Mouse (Mus musculus): ENCODE data around the gene Epha1.

- TF ChIP-seq CTCF (IDR thresholded peaks at IDR 0.05; ENCODE audit: low read depth, low read length) (no peak), POLR2A (IDR thresholded peaks at IDR 0.05; ENCODE audit: borderline replicate concordance, low read depth, low read length) (no peak)
Observed at GRCm38 (mm10) chr6:42381916-42382381, 8.9 kb upstream of the Epha1 start.
